Mouse (Mus musculus): ENCODE measurements around the gene Tomm70a.

DNA sequence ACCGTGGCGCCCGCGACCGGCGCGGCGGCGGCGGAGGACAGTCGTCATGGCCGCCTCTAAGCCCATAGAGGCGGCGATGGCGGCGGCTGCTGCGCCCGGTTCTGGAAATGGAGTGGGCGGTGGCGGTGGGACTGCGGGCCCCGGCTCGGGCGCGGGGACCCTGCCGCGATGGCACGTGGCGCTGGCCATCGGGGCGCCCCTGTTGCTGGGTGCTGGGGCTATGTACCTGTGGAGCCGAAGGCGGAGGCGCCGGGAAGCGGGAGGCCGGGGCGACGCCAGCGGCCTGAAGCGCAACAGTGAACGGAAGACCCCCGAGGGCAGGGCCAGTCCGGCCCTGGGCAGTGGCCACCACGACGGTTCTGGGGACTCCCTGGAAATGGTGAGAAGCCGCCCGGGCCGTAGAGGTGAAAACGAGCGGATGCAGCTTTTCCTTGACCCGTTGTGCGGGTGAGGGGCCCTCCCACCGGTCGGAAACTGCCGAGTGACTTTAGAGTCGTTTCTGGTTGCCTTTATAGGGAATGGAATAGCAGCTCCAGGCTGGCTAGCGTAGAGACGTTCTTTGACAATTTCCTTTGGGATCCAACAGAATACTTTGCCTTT, 413 bp downstream of the Tomm70a start:
- no peak for TF ChIP-seq CTCF (conservative IDR thresholded peaks at IDR 0.05 in 1 of 2, IDR thresholded peaks at IDR 0.05 in 1 of 2; ENCODE audit: low read depth in 2 of 2, low read length in 2 of 2)
- no peak for TF ChIP-seq RCOR1 (conservative IDR thresholded peaks at IDR 0.05; ENCODE audit: low read depth, low read length)
